Mouse (Mus musculus) megakaryocyte, adult 5-6 weeks (primary cell): ENCODE measurements around the gene Palm. TPM values are rescaled to one million over a fixed set of nuclear protein-coding genes. Genes with fewer than 3 reads are reported as not detected.

Experiments
- ATAC-seq: 2 replicates; pipeline ENCODE4 v1.8.0; 2016; ENCODE audit warnings: mild to moderate bottlenecking, inconsistent platforms; ENCODE audit not compliant: poor library complexity, severe bottlenecking
- total RNA-seq, 2 experiments: library from RNA; stranded (forward) in 1 of 2; stranded (reverse) in 1 of 2; fragments of 153-499, 151-499 nt in 1 of 2; fragments of 221-1000, 200-1000 nt in 1 of 2; gene quantifications; 2 replicates each; pipeline versions ENCODE4 v1.2.3 to v1.2.4; 2015 to 2017

Palm gene
- total RNA-seq, 2 experiments from 2014 or later: 35.5 to 42.2 TPM

DNA sequence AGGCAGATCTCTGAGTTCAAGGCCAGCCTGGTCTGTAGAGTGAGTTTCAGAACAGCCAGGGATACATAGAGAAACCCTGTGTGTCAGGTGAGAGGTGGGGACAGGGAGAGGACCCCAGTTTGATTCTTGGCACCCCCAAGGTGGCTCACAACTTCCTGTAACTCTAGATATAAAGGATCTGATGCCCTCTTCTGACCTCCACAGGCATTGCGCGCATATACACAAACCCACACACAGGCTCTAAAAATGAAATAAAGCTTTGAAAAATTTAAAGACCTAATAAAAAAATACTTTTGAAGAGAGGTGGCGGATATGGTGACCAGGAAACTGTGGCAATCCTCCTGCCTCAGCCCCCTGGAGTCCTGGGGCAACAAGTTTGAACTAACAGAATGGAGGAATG is 2.5 kb downstream of the Palm start:
- ATAC-seq: no peak

DNA sequence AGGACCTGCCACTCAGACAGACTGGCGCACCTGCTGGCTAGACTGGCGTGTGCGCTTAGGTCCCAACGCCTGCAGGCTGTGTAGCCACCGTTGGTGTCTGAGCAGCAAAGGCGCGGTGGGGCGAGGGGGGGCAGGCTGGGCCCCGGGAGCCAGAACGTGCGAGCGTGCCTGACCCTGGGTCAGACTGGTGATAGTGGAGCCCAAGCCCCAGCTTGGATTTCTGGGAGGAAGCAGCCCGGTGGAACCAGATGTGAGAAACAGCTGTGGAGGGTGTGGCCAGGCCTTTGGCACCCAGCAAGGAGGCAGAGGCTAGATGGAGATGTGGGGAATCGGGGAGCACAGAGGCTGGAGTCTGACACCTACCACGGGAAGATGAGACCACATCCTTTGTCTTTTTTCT is 4.0 kb downstream of the Palm start:
- ATAC-seq: no peak

- peak; percentile 66 for ATAC-seq
Measured at GRCm38 (mm10) chr10:79798289-79798928, 5.0 kb downstream of the Palm start.

DNA sequence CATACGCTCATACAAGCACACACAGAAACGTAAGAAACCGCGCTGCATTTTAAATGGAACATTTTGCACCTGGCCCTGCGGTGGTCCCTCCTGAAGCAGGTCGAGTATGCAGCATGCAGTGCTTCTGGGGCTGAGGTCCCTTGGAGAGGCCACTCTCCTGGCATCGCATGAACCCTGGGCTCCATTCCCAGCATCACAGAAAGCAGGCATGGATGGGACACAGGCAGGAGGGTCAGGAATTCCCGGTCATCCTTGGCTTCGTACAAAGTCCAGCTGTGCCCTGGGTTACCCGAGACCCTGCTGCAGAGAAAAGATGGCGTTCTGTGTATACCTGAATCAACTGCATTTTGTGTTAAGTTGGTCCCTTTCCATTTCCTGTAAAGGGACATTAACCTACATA is 7.1 kb downstream of the Palm start:
- no peak for ATAC-seq

DNA sequence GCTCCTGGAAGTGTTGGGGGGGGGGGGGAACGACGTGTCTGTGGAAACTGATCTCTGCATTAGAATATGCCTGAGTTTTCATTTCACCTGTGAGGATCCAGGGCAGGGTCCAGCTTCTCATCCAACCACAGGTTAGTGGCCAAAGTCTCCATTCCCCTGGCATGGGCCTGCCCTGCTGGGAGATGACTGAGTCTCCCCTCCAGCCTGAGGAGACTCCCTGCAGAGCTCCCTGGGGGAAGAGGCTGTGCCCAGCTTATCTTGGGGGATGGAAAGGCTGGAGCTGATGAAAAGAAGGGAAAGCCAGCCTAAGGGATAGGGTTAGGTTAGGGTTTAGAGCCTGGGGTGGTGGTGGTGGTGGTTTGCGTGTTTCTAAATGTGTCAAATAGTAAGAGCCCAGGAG is 8.5 kb downstream of the Palm start:
- ATAC-seq: no peak

GRCm38 (mm10) chr10:79802331-79802971 is 9.1 kb downstream of the Palm start:
- ATAC-seq: peak; percentile 74

- ATAC-seq: no peak
Measured at GRCm38 (mm10) chr10:79803716-79804323, 10.4 kb downstream of the Palm start.

DNA sequence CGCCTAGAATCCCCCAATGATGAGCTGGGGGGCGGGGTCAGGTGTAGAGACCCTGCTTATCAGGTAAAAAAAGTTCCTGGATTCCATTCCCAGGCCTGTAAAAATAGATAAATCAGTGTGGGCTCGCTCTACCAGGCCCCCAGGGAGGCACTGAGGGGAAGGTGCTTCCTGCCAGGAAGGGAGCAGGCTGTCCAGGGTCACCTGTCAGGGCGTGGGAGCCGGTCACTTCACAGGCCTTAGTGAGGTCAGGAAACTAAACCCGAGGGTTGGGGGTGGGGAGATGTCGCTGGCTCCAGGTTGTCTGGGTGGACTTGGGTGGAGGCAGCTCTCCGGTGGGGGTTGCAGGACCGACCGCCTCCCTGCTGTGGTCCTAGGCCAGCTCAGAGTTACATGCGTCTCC is 12.3 kb downstream of the Palm start:
- no peak for ATAC-seq

DNA sequence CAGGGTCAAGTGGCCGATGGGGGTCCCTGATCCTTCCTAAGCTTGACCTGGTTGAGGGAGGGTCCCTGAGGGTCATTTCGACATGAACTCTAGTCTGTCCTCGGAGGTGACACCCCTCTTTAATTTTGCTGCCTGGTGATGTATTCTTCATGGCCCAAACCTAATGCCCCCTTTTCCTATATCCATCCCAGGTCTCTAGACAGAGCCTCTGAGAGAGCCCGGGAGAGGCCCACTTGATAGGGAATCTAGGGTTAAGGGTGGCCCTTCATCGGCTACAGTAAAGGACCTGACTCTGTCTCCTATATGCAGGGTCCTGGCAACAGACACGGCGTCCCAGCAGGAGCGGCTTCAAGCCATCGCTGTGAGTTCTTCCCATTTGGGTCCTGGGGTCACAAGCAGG is 13.0 kb downstream of the Palm start:
- ATAC-seq: no peak

GRCm38 (mm10) chr10:79806972-79807371 is 13.6 kb downstream of the Palm start:
- no peak for ATAC-seq

GRCm38 (mm10) chr10:79807826-79808225 is 14.5 kb downstream of the Palm start:
- no peak for ATAC-seq

DNA sequence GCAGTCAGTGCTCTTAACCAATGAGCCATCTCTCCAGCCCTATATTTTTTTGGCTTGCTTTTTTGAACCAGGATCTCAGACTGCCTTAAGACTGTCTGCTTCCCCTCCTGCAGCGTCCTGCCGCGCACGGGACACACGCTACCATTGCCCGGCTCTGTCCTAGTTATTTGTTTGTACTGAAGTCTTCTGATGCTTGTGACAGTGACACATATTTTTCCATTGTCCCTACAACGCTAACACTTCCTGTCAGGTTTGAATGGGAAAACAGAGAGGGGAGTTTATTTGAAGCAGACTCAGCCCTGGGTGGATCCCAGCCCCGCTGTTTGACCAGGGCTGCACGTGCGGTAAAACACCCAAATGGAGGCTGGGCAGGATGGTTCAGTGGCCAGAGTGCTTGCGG is 15.4 kb downstream of the Palm start:
- no peak for ATAC-seq

DNA sequence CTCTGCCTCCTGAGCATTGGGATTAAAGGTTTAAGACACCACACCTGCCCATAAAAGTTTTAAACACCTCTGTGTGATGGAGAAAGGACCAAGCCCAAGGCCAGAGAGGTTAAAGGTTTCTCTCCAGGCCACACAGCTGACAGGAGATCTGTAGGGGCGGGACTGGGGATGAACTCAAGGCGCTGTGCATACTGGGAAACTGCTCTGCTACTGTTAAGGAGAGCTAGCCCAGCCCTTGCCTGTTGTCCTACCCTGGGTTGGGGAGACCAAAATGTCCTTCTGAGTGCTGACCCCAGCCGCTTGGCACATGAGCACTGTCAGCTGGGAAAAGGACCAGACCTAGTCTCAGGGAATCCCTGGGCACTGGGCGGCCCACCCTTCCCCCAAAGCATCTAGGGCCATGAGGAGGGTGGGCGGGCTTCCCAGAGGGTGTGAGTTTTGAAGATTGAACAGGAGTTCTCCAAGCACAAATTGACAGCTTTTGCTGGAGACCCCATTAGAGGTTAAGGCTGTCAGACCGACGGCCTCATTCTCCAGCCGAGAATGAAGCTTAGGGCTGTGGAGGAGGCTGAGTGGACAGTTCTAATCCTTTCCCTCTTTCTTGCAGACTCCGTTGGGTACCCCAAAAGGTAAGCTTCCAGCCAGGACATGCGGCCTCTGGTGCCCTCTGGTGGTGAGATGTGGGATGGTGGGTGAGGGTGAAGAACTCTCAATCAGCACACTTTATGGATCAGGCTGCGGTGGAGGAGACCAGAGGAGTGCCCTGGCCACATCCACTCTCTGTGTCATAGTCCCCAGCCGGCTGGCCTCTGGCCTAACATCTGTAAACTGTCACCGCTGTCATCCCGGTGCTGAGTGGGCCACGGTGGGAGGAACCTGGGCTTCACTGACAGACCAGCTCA is 18.6 kb downstream of the Palm start:
- peak; percentile 93 for ATAC-seq

DNA sequence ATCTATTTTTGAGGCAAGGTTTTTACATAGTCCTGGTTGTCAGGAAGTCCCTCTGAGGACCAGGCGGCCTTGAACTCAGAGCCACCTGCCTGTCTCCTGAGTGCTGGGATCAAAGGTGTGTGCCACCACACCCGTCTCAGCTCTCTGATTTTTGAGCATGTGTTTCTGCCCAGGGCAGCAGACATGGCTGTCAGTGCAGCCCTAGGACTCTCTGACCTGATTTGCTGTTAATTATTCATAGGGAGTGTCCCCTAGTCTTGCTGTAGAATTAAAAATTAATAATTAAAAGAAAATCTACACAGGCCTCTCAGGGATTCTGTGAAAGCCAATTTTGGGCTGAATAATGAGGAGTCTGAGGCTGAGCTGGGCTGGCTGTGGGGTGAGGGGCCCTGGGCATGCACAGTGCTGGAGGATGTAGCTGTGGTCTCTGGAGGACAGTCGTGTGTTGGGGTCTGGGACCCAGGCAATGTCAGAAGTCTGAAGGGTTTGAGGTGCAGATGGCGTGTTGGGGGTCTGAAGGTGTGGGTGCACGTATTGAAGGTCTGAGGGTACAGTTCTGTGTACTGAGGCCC is 21.0 kb downstream of the Palm start:
- no peak for ATAC-seq

GRCm38 (mm10) chr10:79815671-79816494 is 22.5 kb downstream of the Palm start:
- ATAC-seq: no peak

DNA sequence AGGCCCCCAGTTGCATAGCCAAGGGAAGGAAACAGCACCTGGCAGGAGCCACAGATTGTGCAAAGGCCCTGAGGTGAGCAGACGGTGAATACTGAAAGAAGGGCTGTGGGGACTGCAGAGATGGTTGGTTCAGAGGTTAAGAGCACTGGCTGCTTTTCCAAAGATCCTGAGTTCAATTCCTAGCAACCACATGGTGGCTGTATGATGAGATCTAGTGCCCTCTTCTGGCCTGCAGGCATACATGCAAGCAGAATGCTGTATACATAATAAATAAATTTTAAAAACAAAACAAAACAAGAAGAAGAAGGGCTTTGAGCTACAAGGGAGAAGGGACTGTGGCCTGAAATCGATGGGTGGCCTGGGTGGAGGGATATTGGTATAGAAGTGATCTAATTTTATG is 23.7 kb downstream of the Palm start:
- ATAC-seq: no peak

DNA sequence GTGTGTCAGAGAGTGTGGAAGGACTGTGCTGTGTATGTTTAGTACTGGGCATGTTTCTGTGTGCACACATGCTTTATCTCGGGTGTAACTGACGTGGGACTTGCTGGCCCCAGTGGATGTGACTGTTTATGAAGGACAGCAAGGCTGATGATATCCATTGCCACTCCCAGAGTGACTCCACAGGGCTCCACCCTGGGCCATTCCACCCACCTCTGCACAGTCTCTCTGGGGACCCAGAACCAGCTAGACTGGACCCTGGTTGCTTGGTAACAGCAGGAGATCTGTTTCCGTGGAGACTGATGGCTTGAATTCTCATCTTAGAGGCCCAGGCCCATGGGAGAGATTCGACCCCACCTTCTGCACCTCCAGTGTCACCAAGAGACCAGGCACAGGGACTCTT is 24.9 kb downstream of the Palm start:
- no peak for ATAC-seq

DNA sequence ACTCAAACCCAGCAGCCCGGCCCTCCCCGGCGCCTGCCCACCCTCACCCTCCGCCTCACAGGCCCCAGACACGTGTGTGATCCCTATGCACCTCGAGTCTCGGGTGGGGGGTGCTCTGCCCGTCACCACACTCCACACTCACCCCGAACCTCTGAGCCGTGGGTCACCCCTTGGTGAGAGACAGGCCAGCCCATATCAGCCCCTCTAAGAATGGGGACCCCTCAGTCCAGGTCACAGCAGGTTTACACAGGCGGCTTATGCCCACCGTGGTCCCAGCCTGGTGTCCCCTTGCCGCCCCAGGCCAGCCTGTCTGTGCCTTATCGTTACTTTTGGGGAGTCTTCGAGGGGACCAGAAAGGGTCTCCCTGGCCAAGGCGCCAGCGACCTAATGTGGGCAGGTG is 26.2 kb downstream of the Palm start:
- ATAC-seq: no peak

DNA sequence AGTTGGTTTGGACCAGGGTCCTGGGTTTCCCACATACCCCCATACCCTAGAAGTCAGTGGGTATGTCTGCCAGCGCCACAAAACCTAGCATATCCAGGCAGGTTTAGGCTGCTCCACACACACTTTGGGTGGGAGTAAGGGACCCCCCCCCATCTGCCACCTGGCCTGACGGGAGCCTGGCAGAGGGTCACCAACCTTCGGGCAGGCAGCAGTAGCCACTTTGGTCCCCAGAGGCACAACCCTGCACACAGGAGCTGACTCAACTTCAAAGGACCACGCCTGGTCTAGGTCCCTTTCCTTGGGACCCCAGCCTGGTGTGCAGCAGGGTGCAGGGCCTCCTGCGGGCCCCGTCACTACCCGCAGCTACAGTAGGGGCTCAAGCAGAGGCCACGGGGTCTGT is 26.9 kb downstream of the Palm start:
- no peak for ATAC-seq

DNA sequence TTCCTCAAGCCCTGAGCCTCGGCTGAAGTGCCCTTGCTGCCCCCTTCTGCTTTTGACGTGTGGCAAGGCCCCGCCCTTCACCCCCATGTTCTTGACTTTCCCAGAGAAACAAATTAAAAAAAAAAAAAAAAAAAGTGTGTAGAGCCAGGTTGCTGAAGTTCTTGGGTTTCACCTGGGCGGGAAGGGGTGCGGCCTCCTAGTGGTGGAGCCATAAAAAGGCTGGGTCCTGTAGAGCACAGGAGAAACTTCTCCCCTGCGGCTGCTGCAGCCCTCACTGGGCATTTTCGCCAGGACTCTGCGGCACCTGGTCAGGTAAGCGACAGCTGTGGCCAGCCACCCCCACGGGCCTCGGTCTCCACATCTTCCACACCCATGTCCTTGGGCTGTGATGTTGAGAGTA is 27.4 kb downstream of the Palm start, which contains the start of gene Misp:
TSS of gene Misp (plus strand) at position 208 of the 400 bp plus-strand sequence.
- ATAC-seq: no peak
